Mouse (Mus musculus) limb, embryonic 11.5 days (tissue): ENCODE data around the gene Qser1. TPM values are rescaled to one million over a fixed set of nuclear protein-coding genes. Genes with fewer than 3 reads are reported as not detected.

Experiments
- ATAC-seq: fragments of 200-750 bp; cut with Nextera tagmentation; 2 replicates; pipeline ENCODE4 v1.8.0; 2017; ENCODE audit warnings: low read depth; ENCODE audit not compliant: insufficient number of reproducible peaks, low FRiP score, low TSS enrichment
- DNase-seq: peaks from one replicate; pipeline ENCODE4 v3.0.0-alpha.2; 2015; ENCODE audit warnings: low spot score
- H3K27ac ChIP-seq: fragments of 300-500 bp; sonication (generic); replicated peaks from 2 replicates; pipeline ENCODE4 v1.5.1; 2014; ENCODE audit warnings: low read depth, mild to moderate bottlenecking, low read length
- H3K27me3 ChIP-seq: fragments of 300-500 bp; sonication (generic); 2 replicates; pipeline ENCODE4 v1.6.1; 2014; ENCODE audit warnings: mild to moderate bottlenecking, low read length, mixed read lengths; ENCODE audit not compliant: control insufficient read depth, insufficient read depth
- H3K36me3 ChIP-seq: fragments of 300-500 bp; sonication (generic); 2 replicates; pipeline ENCODE4 v1.6.1; 2014; ENCODE audit warnings: mild to moderate bottlenecking, low read length, moderate library complexity, mixed read lengths; ENCODE audit not compliant: control insufficient read depth, insufficient read depth
- H3K4me1 ChIP-seq: fragments of 300-500 bp; sonication (generic); 2 replicates; pipeline ENCODE4 v1.6.1; 2014; ENCODE audit warnings: low read length, mixed read lengths; ENCODE audit not compliant: control insufficient read depth, insufficient read depth
- H3K4me2 ChIP-seq: fragments of 300-500 bp; sonication (generic); 2 replicates; pipeline ENCODE4 v1.6.1; 2014; ENCODE audit warnings: low read depth, mild to moderate bottlenecking, moderate library complexity; ENCODE audit not compliant: severe bottlenecking
- H3K4me3 ChIP-seq: fragments of 300-500 bp; sonication (generic); 2 replicates; pipeline ENCODE4 v1.5.1; 2014; ENCODE audit warnings: low read depth, low read length
- H3K9ac ChIP-seq: fragments of 300-500 bp; sonication (generic); 2 replicates; pipeline ENCODE4 v1.6.1; 2014; ENCODE audit warnings: mild to moderate bottlenecking, low read length
- H3K9me3 ChIP-seq: fragments of 300-500 bp; sonication (generic); 2 replicates; pipeline ENCODE4 v1.6.1; 2016; ENCODE audit warnings: low read length; ENCODE audit not compliant: control insufficient read depth
- WGBS: fragments of 180-500 bp; shearing (Covaris S2); extraction: QIAGEN DNeasy Blood & Tissue Kit; methylation state at CpG from one replicate; pipeline ENCODE4 v1.1.7; 2014; 5-methylcytosine and 5-hydroxymethylcytosine counted together
- polyA plus RNA-seq: library from polyadenylated mRNA; unstranded; fragments of >200 nt; fragmentation: Nextera tagmentation; extraction: Ambion mirVana; gene quantifications from 2 replicates; pipeline ENCODE4 v1.2.1, GENCODE M21; 2014

The Qser1 gene
- polyA plus RNA-seq, 1 experiment from 2014 or later = 19.2 TPM

- H3K4me3 ChIP-seq = no peak overlapping the region
- no peak overlapping the region for H3K9ac ChIP-seq
- DNase-seq (no peak), ATAC-seq (no peak)
- H3K4me1 ChIP-seq = no peaks in the 10 kb centered on the region
- no peaks in the 10 kb centered on the region for H3K36me3 ChIP-seq
- WGBS = 53% methylated on average over 8 of the region's 8 CpGs
- no peaks in the 10 kb centered on the region for H3K9me3 ChIP-seq
- no peak overlapping the region for H3K4me2 ChIP-seq
- peaks cover 12% of the 10 kb centered on the region for H3K27me3 ChIP-seq
- no peak overlapping the region for H3K27ac ChIP-seq
These were observed 70.3 kb downstream of the Qser1 start for GRCm38 (mm10) chr2:104746251-104746650.

DNA sequence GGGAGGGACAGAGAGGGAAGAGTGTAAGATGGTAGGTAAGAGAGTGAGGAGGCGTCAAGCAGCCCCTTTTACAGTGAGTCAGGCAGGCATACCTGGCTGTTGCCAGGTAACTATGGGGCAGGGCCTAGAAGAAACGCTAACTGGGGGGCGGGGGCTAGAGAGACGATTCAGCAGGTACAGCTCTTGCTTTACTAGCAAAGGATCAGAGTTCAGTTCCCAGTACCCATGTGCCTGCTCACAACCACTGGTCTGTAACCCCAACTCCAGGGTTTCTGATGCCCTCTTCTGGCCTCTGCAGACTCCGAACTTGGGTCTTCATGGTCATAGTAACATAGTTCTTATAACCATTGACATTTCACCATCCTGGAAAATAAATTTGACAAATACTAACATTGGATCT is 72.6 kb downstream of the Qser1 start:
- no peak overlapping the region for H3K27ac ChIP-seq
- H3K4me3 ChIP-seq = no peak overlapping the region
- H3K9ac ChIP-seq = no peak overlapping the region
- no peaks in the 10 kb centered on the region for H3K4me1 ChIP-seq
- no peaks in the 10 kb centered on the region for H3K36me3 ChIP-seq
- H3K9me3 ChIP-seq = no peaks in the 10 kb centered on the region
- DNase-seq = no peak
- no peak overlapping the region for H3K4me2 ChIP-seq
- ATAC-seq = no peak
- H3K27me3 ChIP-seq = peaks cover 14% of the 10 kb centered on the region
- WGBS = 46% methylated on average over 5 of the region's 5 CpGs

GRCm38 (mm10) chr2:104743160-104743559 is 73.4 kb downstream of the Qser1 start:
- H3K9ac ChIP-seq = no peak overlapping the region; the same call in 1 of the 2 replicates

DNA sequence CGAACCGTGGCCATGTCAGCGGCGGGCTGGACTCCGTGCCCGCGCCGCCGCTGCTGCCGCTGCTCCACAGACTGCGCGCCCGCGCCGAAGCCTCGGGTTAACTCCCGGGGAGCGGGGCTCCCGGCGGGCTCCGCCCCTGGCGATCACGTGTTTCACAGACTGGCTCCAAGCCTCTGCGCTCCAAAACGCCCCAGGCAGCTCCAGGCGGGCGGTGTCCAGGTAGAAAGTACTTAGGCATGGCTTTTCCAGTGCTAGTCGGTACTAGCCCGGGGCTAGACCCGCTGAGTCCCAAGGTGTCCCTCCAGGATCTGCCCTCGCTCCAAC is 73.9 kb downstream of the Qser1 start, which contains the start of gene Depdc7:
Depdc7 (minus strand) TSS at position 138 of the 324 bp plus-strand sequence.
- no peaks in the 10 kb centered on the region for H3K36me3 ChIP-seq
- no peak within 1 kb of the TSS for H3K27ac ChIP-seq
- peak within 1 kb of the TSS; percentile 57 for H3K4me3 ChIP-seq
- no peaks in the 10 kb centered on the region for H3K4me1 ChIP-seq
- no peaks in the 10 kb centered on the region for H3K9me3 ChIP-seq
- peaks cover 14% of the 10 kb centered on the region for H3K27me3 ChIP-seq
- ATAC-seq (peak; percentile 86), DNase-seq (peak; percentile 88)
- WGBS = 0% methylated on average over 30 of the region's 31 CpGs
- H3K9ac ChIP-seq = peak within 1 kb of the TSS; percentile 72
- H3K4me2 ChIP-seq = peak within 1 kb of the TSS; percentile 82

More at GRCm38 (mm10) chr2:104743160-104743559, 73.4 kb downstream of the Qser1 start:
- Histone ChIP-seq H3K27ac (no peak overlapping the region), H3K36me3 (no peaks in the 10 kb centered on the region), H3K4me2 (peak overlapping the region; percentile 82), H3K4me3 (peak overlapping the region; percentile 57), H3K27me3 (peaks cover 14% of the 10 kb centered on the region), H3K9me3 (no peaks in the 10 kb centered on the region), H3K4me1 (no peaks in the 10 kb centered on the region)
- WGBS = 12% methylated on average over 7 of the region's 7 CpGs
- ATAC-seq = no peak
- peak; percentile 27 for DNase-seq

- H3K4me2 ChIP-seq = peak overlapping the region; percentile 82
- peak; percentile 5 for ATAC-seq
- peak overlapping the region; percentile 57 for H3K4me3 ChIP-seq
- no peaks in the 10 kb centered on the region for H3K9me3 ChIP-seq
- H3K4me1 ChIP-seq = no peaks in the 10 kb centered on the region
- H3K9ac ChIP-seq = peak overlapping the region; percentile 72
- no peak overlapping the region for H3K27ac ChIP-seq
- H3K27me3 ChIP-seq = peaks cover 14% of the 10 kb centered on the region
- 5% methylated on average over 44 of the region's 46 CpGs for WGBS
- no peaks in the 10 kb centered on the region for H3K36me3 ChIP-seq
- DNase-seq = no peak
These were observed 74.4 kb downstream of the Qser1 start for GRCm38 (mm10) chr2:104741896-104742740.

DNA sequence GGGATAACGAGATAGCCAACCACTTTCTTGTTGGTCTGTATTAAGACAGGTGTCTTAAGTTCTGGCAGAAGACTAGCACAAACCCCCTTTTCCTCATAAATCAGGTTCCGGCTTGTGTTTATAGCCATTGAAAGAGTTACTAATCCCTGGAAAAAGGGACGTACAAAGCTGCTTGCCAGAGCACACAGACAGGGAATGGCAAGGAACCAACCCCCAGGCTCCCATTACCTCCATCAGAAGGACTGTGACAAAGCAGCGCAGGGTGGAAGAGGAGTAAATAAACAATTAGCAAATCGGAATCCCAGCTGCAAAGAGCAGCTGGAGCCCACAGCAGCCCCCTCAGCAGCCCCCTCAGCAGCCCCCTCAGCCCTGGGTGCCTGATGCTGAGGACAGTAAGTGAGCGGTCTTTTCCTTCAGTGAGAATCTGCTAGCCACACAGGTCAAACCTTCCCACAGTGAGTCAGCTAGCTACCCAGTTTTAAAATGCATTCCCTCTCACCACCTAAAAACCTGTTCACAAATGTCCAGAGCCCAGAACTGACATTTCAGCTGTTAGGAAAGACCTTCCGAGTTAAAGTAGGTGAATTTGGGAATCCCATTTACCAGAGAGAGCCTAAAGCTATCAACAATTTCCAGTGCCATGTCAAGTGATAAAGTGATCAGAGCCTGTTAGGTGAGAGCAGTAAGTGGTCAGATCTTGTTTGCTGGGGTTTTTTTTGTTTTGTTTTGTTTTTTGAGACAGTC is 75.4 kb downstream of the Qser1 start:
- Histone ChIP-seq H3K9me3 (no peaks in the 10 kb centered on the region), H3K4me1 (no peaks in the 10 kb centered on the region), H3K27me3 (peaks cover 14% of the 10 kb centered on the region), H3K4me3 (no peak overlapping the region), H3K36me3 (no peaks in the 10 kb centered on the region), H3K9ac (no peak overlapping the region), H3K4me2 (no peak overlapping the region), H3K27ac (no peak overlapping the region)
- 29% methylated on average over 7 of the region's 7 CpGs for WGBS
- DNase-seq (peak; percentile 22), ATAC-seq (no peak)

DNA sequence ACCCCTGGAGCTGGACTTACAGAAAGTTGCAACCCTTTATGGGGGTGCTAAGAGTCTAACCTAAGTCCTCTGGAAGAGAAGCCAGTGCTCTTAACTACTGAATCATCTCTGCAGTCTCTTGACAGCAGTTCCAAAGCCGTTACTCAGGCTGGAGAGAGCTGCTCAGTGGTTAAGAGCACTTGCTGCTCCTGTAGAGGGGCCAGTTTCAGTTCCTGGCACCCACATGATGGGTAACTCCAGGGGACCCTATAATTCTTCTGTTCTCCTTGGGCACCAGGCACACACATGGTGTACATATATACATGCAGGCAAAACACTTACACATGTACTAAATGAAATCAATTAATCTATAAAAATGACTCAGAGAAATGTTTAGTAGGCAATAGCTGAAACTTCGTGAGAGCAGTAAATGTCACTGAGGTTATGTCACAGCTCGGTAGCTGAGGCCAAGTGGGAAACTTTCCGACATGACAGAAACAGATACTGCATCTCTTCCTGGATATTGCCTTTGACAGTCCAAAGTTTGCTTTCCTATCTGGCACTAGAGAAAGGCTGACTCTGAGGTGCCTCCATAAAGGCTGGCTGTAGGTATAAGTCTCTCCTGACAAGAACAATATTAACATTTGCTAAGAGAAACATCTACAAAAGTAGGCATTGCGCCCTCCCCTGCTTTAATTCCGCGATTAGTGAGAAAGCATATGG is 76.2 kb downstream of the Qser1 start:
- Histone ChIP-seq H3K9me3 (no peaks in the 10 kb centered on the region), H3K9ac (no peak overlapping the region), H3K27me3 (peaks cover 14% of the 10 kb centered on the region), H3K4me3 (no peak overlapping the region), H3K27ac (no peak overlapping the region), H3K4me2 (no peak overlapping the region), H3K4me1 (no peaks in the 10 kb centered on the region), H3K36me3 (no peaks in the 10 kb centered on the region)
- ATAC-seq (no peak), DNase-seq (no peak)
- WGBS = 58% methylated on average over 7 of the region's 7 CpGs

DNA sequence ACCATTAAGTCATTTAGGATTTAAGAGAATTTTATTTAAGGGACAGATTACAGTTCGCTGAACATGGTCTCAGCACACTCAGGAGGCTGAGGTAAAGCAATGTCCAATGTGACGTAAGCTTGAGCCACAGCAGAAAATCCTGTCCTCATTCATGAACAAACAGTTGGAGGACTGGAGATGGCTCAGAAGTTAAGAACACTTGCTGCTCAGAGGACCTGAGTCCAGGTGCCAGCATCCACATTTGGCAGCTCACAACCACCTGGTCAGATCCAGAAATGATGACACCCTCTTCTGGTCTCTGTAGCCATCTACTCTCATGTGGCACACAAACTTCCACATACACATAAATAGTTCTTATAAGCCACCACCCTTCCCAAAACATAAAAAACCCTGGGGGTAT is 76.9 kb downstream of the Qser1 start:
- H3K27me3 ChIP-seq = peaks cover 14% of the 10 kb centered on the region
- no peak overlapping the region for H3K4me3 ChIP-seq
- no peak overlapping the region for H3K4me2 ChIP-seq
- 90% methylated on average over 2 of the region's 2 CpGs for WGBS
- H3K9ac ChIP-seq = no peak overlapping the region
- DNase-seq (no peak), ATAC-seq (no peak)
- no peaks in the 10 kb centered on the region for H3K36me3 ChIP-seq
- no peaks in the 10 kb centered on the region for H3K4me1 ChIP-seq
- no peaks in the 10 kb centered on the region for H3K9me3 ChIP-seq
- H3K27ac ChIP-seq = no peak overlapping the region
